Mouse (Mus musculus) MEL (cell line): Measurements from ENCODE around the gene Rpl19. TPM values are rescaled to one million over a fixed set of nuclear protein-coding genes. Genes with fewer than 3 reads are reported as not detected.

Source experiments
- DNase-seq: peaks from one replicate; pipeline ENCODE4 v3.0.0; 2011; ENCODE audit warnings: low read depth, low spot score
- H3K27ac ChIP-seq: 2 replicates; pipeline ENCODE4 v1.5.1; 2012; ENCODE audit warnings: low read depth, mild to moderate bottlenecking, control low read depth, low read length, moderate library complexity; ENCODE audit not compliant: control insufficient read depth
- H3K27me3 ChIP-seq, 2 experiments: fragments of 150-350 bp in 1 of 2; sonication (generic) in 1 of 2; 2 replicates each; pipeline ENCODE4 v1.6.1; 2012; ENCODE audit warnings: low read length in 2 of 2, mild to moderate bottlenecking in 2 of 2, improper control_type of control experiment in 1 of 2, moderate library complexity in 1 of 2; ENCODE audit not compliant: insufficient read depth in 2 of 2, control insufficient read depth in 1 of 2
- H3K36me3 ChIP-seq, 2 experiments: 2 replicates each; pipeline ENCODE4 v1.6.1; 2012 to 2014; ENCODE audit warnings: low read length in 2 of 2, improper control_type of control experiment in 1 of 2, inconsistent platforms in 1 of 2, mild to moderate bottlenecking in 1 of 2; ENCODE audit not compliant: insufficient read depth in 2 of 2, control insufficient read depth in 1 of 2
- H3K4me1 ChIP-seq, 2 experiments: fragments of 150-350 bp in 1 of 2; sonication (generic) in 1 of 2; 2 replicates each; pipeline ENCODE4 v1.6.1; 2012; ENCODE audit warnings: low read length in 2 of 2, improper control_type of control experiment in 1 of 2, mild to moderate bottlenecking in 1 of 2; ENCODE audit not compliant: insufficient read depth in 2 of 2, control insufficient read depth in 1 of 2
- H3K4me3 ChIP-seq, 2 experiments: fragments of 150-350 bp in 1 of 2; sonication (generic) in 1 of 2; 2 replicates each; pipeline ENCODE4 v1.5.1; 2012; ENCODE audit warnings: low read depth in 2 of 2, low read length in 2 of 2, mild to moderate bottlenecking in 2 of 2, moderate library complexity in 2 of 2, control low read depth in 1 of 2, improper control_type of control experiment in 1 of 2; ENCODE audit not compliant: control insufficient read depth in 1 of 2, insufficient read depth in 1 of 2
- H3K79me2 ChIP-seq: 2 replicates; pipeline ENCODE4 v1.6.1; 2012; ENCODE audit warnings: mild to moderate bottlenecking, low read length, moderate library complexity; ENCODE audit not compliant: control insufficient read depth, poor library complexity, insufficient read depth
- H3K9ac ChIP-seq: 2 replicates; pipeline ENCODE4 v1.6.1; 2012; ENCODE audit warnings: low read depth, mild to moderate bottlenecking, control low read depth, low read length, moderate library complexity; ENCODE audit not compliant: control insufficient read depth, poor library complexity, severe bottlenecking
- H3K9me3 ChIP-seq: fragments of 150-350 bp; sonication (generic); replicated peaks from 2 replicates; pipeline ENCODE4 v1.6.1; 2012; ENCODE audit warnings: mild to moderate bottlenecking, low read length, improper control_type of control experiment, moderate library complexity; ENCODE audit not compliant: insufficient read depth
- BHLHE40 ChIP-seq: IDR thresholded peaks from 2 replicates; pipeline ENCODE4 v1.6.1; 2012; ENCODE audit warnings: low read depth, mild to moderate bottlenecking, inconsistent platforms, low read length, improper control_type of control experiment, borderline replicate concordance
- CTCF ChIP-seq, 3 experiments: IDR thresholded peaks in 2 of 3; conservative IDR thresholded peaks in 1 of 3; 2 replicates each; pipeline ENCODE4 v1.5.1; 2011 to 2012; ENCODE audit warnings: low read length in 3 of 3, low read depth in 2 of 3, mild to moderate bottlenecking in 2 of 3, improper control_type of control experiment in 1 of 3, inconsistent platforms in 1 of 3, mixed read lengths in 1 of 3, moderate library complexity in 1 of 3; ENCODE audit not compliant: control insufficient read depth in 1 of 3, insufficient read depth in 1 of 3, poor library complexity in 1 of 3, severe bottlenecking in 1 of 3
- E2F4 ChIP-seq: IDR thresholded peaks from 2 replicates; pipeline ENCODE4 v1.6.1; 2011; ENCODE audit warnings: low read depth, low read length, improper control_type of control experiment, borderline replicate concordance
- ELF1 ChIP-seq: IDR thresholded peaks from 2 replicates; pipeline ENCODE4 v1.6.1; 2014; ENCODE audit warnings: low read depth, mild to moderate bottlenecking, inconsistent platforms, low read length, improper control_type of control experiment, moderate library complexity
- GABPA ChIP-seq: IDR thresholded peaks from 2 replicates; pipeline ENCODE4 v1.6.1; 2012; ENCODE audit warnings: low read depth, mild to moderate bottlenecking, inconsistent platforms, low read length, improper control_type of control experiment, moderate library complexity
- JUND ChIP-seq: IDR thresholded peaks from 2 replicates; pipeline ENCODE4 v1.6.1; 2011; ENCODE audit warnings: low read depth, mild to moderate bottlenecking, improper control_type of control experiment, low read length
- KAT2A ChIP-seq: conservative IDR thresholded peaks from 2 replicates; pipeline ENCODE4 v1.6.1; 2012; ENCODE audit warnings: low read depth, low read length, improper control_type of control experiment, inconsistent platforms
- MAX ChIP-seq: IDR thresholded peaks from 2 replicates; pipeline ENCODE4 v1.6.1; 2011; ENCODE audit warnings: low read length, improper control_type of control experiment
- MAZ ChIP-seq: IDR thresholded peaks from 2 replicates; pipeline ENCODE4 v1.6.1; 2012; ENCODE audit warnings: low read depth, mild to moderate bottlenecking, inconsistent platforms, low read length, improper control_type of control experiment
- MEF2A ChIP-seq: IDR thresholded peaks from 2 replicates; pipeline ENCODE4 v1.6.1; 2014; ENCODE audit warnings: low read depth, mild to moderate bottlenecking, inconsistent platforms, low read length, improper control_type of control experiment; ENCODE audit not compliant: poor library complexity, insufficient replicate concordance, severe bottlenecking; ENCODE audit errors: extremely low read depth
- MXI1 ChIP-seq: IDR thresholded peaks from 2 replicates; pipeline ENCODE4 v1.6.1; 2011; ENCODE audit warnings: mild to moderate bottlenecking, low read depth, low read length, improper control_type of control experiment
- POLR2AphosphoS5 ChIP-seq: IDR thresholded peaks from 2 replicates; pipeline ENCODE4 v1.6.1; 2012; ENCODE audit warnings: low read depth, borderline replicate concordance, mild to moderate bottlenecking, inconsistent platforms, low read length, moderate library complexity, mixed read lengths
- SIN3A ChIP-seq: IDR thresholded peaks from 2 replicates; pipeline ENCODE4 v1.6.1; 2012; ENCODE audit warnings: low read length, improper control_type of control experiment, inconsistent platforms
- TAL1 ChIP-seq: IDR thresholded peaks from 2 replicates; pipeline ENCODE4 v1.6.1; 2012; ENCODE audit warnings: mild to moderate bottlenecking, inconsistent platforms, low read length, moderate library complexity, mixed read lengths
- USF1 ChIP-seq: IDR thresholded peaks from 2 replicates; pipeline ENCODE4 v1.6.1; 2014; ENCODE audit warnings: low read depth, mild to moderate bottlenecking, inconsistent platforms, low read length, improper control_type of control experiment, moderate library complexity
- USF2 ChIP-seq, 2 experiments: IDR thresholded peaks; 2 replicates each; pipeline ENCODE4 v1.6.1; 2011 to 2012; ENCODE audit warnings: improper control_type of control experiment in 2 of 2, low read length in 2 of 2, borderline replicate concordance in 1 of 2, inconsistent platforms in 1 of 2, low read depth in 1 of 2, mild to moderate bottlenecking in 1 of 2; ENCODE audit not compliant: insufficient read depth in 1 of 2
- ZMIZ1 ChIP-seq: IDR thresholded peaks from 2 replicates; pipeline ENCODE4 v1.6.1; 2012; ENCODE audit warnings: low read depth, mild to moderate bottlenecking, inconsistent platforms, low read length, improper control_type of control experiment, moderate library complexity
- polyA plus RNA-seq, 2 experiments: library from polyadenylated mRNA; stranded (reverse) in 1 of 2; unstranded in 1 of 2; fragments of >175 nt in 1 of 2; fragments of >200 nt in 1 of 2; gene quantifications; 2 replicates each; pipeline versions ENCODE4 v1.2.1 to v1.2.4; 2012; ENCODE audit warnings: low replicate concordance in 2 of 2, low read depth in 1 of 2; ENCODE audit not compliant: insufficient read length in 2 of 2, insufficient read depth in 1 of 2, missing spikeins in 1 of 2
- total RNA-seq: library from RNA; depleted of rRNA; stranded (reverse); fragments of 300-350 nt; gene quantifications from 2 replicates; pipeline ENCODE4 v1.2.3, GENCODE M21; 2012

The Rpl19 gene
- total and polyA plus RNA-seq, 3 experiments, result 210 to 4,715 (median 2,650) TPM

GRCm38 (mm10) chr11:98034840-98035239, 8.3 kb downstream of the Rpl19 start:
- H3K9ac ChIP-seq, result no peak overlapping the region
- no peak overlapping the region for H3K27ac ChIP-seq
- no peaks in the 10 kb centered on the region for H3K79me2 ChIP-seq
- no peaks in the 10 kb centered on the region for H3K9me3 ChIP-seq
- no peaks in the 10 kb centered on the region for H3K27me3 ChIP-seq
- TF ChIP-seq MXI1 (no peak), ZMIZ1 (no peak), ELF1 (no peak), BHLHE40 (no peak), USF2 (IDR thresholded peaks at IDR 0.05; ENCODE audit: borderline replicate concordance in 1 of 2, insufficient read depth in 1 of 2, low read depth in 1 of 2, low read length in 2 of 2) (no peak), USF1 (no peak), JUND (no peak), KAT2A (no peak), MAZ (no peak), E2F4 (no peak)
- H3K36me3 ChIP-seq, result no peaks in the 10 kb centered on the region; a peak in 1 of 4 replicates
- peaks cover 0 to 4% of the 10 kb centered on the region in 2 experiments; a peak in 1 of 4 replicates for H3K4me1 ChIP-seq
- no peak for DNase-seq
- no peak overlapping the region for H3K4me3 ChIP-seq

- H3K27ac ChIP-seq, result no peak overlapping the region
- H3K4me1 ChIP-seq, result peaks cover 0 to 4% of the 10 kb centered on the region in 2 experiments; a peak in 1 of 4 replicates
- H3K36me3 ChIP-seq, result no peaks in the 10 kb centered on the region
- no peaks in the 10 kb centered on the region for H3K27me3 ChIP-seq
- no peak overlapping the region for H3K9ac ChIP-seq
- H3K79me2 ChIP-seq, result no peaks in the 10 kb centered on the region
- no peaks in the 10 kb centered on the region for H3K9me3 ChIP-seq
- DNase-seq, result no peak
- no peak overlapping the region for H3K4me3 ChIP-seq
- TF ChIP-seq GABPA (no peak), CTCF (IDR thresholded peaks at IDR 0.05 in 2 of 3, conservative IDR thresholded peaks at IDR 0.05 in 1 of 3; ENCODE audit: control insufficient read depth in 1 of 3, insufficient read depth in 1 of 3, low read depth in 2 of 3, low read length in 3 of 3, poor library complexity in 1 of 3, severe bottlenecking in 1 of 3) (no peak), SIN3A (no peak), TAL1 (no peak), POLR2AphosphoS5 (no peak), MAX (no peak), MEF2A (no peak)
These were observed 9.5 kb downstream of the Rpl19 start for GRCm38 (mm10) chr11:98035977-98036377.
